Mouse (Mus musculus): ENCODE data around the gene Tpra1.

GRCm38 (mm10) chr6:88854509-88854908 lies 47.5 kb upstream of the Tpra1 start:
- no peak for TF ChIP-seq CTCF (IDR thresholded peaks at IDR 0.05; ENCODE audit: extremely low read depth, insufficient read length, insufficient replicate concordance, low read depth, low read length)
- no peak for TF ChIP-seq POLR2A (IDR thresholded peaks at IDR 0.05; ENCODE audit: low read depth, low read length)
